Mouse (Mus musculus): ENCODE measurements around the gene Ggta1. TPM values are rescaled to one million over a fixed set of nuclear protein-coding genes. Genes with fewer than 3 reads are reported as not detected.

Ggta1 gene
- total and polyA plus RNA-seq, 2 experiments, result 1.3 to 3.5 TPM

DNA sequence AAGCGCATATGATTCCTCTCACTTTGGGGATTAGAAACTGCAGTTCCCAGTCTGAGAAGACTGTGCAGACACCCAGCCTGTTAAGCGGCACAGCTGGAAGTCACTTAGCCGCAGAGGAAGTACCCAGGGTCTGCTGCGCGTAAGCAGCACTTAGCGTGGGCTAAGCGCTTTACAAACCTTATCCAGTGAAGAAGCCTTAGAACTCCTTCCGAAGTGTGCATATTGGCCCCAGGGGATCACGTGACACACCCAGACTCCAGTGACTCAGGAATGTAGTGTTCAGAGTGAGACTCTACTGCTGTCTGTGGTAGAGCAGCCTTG, 44.1 kb upstream of the Ggta1 start:
- DNase-seq (ENCODE audit: extremely low read depth, low read depth, low spot score), result no peak
- no peak overlapping the region for H3K9ac ChIP-seq (ENCODE audit: low read depth, low read length)
- no peaks in the 10 kb centered on the region for H3K79me2 ChIP-seq (ENCODE audit: control insufficient read depth, insufficient read depth, low read length)
- no peak overlapping the region for H3K4me3 ChIP-seq (ENCODE audit: insufficient read depth, low read depth, low read length)
- 79% methylated on average over 9 of the region's 9 CpGs for WGBS
- TF ChIP-seq POLR2A (IDR thresholded peaks at IDR 0.05; ENCODE audit: extremely low read depth, insufficient read depth, low read length), result no peak
- TF ChIP-seq CTCF (IDR thresholded peaks at IDR 0.05; ENCODE audit: low read depth, low read length), result no peak
- peaks cover 11% of the 10 kb centered on the region for H3K4me1 ChIP-seq (ENCODE audit: control insufficient read depth, insufficient read depth, low read length)
- H3K36me3 ChIP-seq (ENCODE audit: control insufficient read depth, insufficient read depth, low read length), result no peaks in the 10 kb centered on the region
- H3K27ac ChIP-seq (replicated peaks; ENCODE audit: insufficient read depth, low read depth, low read length), result no peak overlapping the region
- no peaks in the 10 kb centered on the region for H3K27me3 ChIP-seq (ENCODE audit: control insufficient read depth, insufficient read depth, low read length)

DNA sequence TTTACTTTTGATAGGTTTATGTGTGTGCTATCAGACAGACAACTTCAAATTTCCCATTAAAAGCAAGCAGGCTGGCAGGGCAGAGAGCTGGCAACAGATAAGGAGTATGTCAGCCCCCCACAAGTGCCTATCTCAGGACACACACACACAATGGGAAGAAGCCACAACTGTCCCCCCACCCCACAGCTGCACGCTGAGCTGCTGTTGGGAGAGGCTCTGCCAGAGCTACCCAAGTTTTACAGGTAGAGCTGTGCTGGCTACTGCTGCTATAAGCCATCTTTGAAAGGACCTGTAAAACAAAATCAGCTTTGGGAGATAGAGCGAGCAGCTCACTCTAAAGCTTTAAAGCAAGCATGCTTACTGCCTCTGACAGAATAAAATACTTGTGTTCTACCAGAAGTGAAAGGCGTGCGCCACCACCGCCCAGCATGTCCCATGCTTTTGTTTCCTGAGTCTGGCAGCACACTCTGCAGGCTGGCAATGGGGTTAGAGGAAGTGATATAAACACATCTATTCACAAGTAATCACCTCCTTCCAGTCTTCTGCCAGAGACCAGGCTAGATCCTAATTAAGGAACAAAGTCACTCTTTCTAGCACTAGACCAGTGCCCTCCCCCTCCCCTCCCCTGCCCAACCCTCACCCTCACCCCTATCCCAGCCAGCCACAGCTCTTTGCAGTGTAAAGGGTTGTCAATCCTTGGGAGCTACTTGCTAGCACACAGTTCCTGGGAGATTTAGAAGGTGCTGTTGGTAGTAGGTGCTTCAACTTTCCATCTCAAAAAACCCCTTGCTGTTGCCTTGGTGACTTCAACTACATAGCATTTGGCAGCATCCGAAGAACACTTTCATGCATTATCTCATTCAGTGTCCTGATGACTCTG, 43.5 kb upstream of the Ggta1 start:
- no peak for DNase-seq (ENCODE audit: extremely low read depth, low read depth, low spot score)
- peaks cover 11% of the 10 kb centered on the region for H3K4me1 ChIP-seq (ENCODE audit: control insufficient read depth, insufficient read depth, low read length)
- no peak overlapping the region for H3K9ac ChIP-seq (ENCODE audit: low read depth, low read length)
- TF ChIP-seq CTCF (IDR thresholded peaks at IDR 0.05; ENCODE audit: low read depth, low read length), result no peak
- no peak for TF ChIP-seq POLR2A (IDR thresholded peaks at IDR 0.05; ENCODE audit: extremely low read depth, insufficient read depth, low read length)
- no peak overlapping the region for H3K4me3 ChIP-seq (ENCODE audit: insufficient read depth, low read depth, low read length)
- H3K27me3 ChIP-seq (ENCODE audit: control insufficient read depth, insufficient read depth, low read length), result no peaks in the 10 kb centered on the region
- no peaks in the 10 kb centered on the region for H3K36me3 ChIP-seq (ENCODE audit: control insufficient read depth, insufficient read depth, low read length)
- WGBS, result 85% methylated on average over 6 of the region's 6 CpGs
- H3K27ac ChIP-seq (replicated peaks; ENCODE audit: insufficient read depth, low read depth, low read length), result no peak overlapping the region
- no peaks in the 10 kb centered on the region for H3K79me2 ChIP-seq (ENCODE audit: control insufficient read depth, insufficient read depth, low read length)

DNA sequence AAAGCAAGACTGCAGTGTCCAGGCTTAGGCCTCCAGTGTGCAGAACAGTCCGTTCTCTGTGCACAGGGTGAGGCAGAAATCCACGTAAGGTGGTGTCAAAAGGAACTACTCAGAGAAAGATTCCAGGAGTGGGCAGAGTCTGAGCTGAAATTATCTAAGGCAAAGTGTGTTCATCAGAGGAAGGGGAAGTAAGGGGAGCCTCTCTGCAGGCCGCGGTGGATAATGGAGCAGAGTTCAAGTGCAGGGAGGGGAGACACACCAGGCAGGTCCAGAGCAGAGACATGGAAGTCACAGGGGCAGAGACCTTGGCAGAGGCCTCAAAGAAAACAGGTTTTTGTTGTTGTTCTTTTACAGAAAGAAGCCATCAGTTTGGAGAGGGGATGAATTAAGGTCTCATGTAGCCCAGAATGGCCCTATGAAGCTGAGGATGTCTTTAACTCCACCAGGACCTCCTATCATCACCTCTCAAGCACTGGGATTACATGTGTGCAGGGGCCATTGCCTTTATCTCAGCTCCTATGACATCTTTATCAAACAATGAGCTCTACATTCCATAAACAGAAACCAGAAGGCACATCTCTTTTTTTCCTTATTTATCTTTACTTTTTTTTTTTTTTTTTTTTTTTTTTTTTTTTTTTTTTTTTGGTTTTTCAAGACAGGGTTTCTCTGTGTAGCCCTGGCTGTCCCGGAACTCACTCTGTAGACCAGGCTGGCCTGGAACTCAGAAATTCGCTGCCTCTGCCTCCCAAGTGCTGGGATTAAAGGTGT, 42.7 kb upstream of the Ggta1 start:
- Histone ChIP-seq H3K36me3 (ENCODE audit: control insufficient read depth, insufficient read depth, low read length) (no peaks in the 10 kb centered on the region), H3K27me3 (ENCODE audit: control insufficient read depth, insufficient read depth, low read length) (no peaks in the 10 kb centered on the region), H3K27ac (replicated peaks; ENCODE audit: insufficient read depth, low read depth, low read length) (no peak overlapping the region), H3K4me1 (ENCODE audit: control insufficient read depth, insufficient read depth, low read length) (peaks cover 11% of the 10 kb centered on the region), H3K4me3 (ENCODE audit: insufficient read depth, low read depth, low read length) (no peak overlapping the region), H3K9ac (ENCODE audit: low read depth, low read length) (no peak overlapping the region), H3K79me2 (ENCODE audit: control insufficient read depth, insufficient read depth, low read length) (no peaks in the 10 kb centered on the region)
- TF ChIP-seq POLR2A (IDR thresholded peaks at IDR 0.05; ENCODE audit: extremely low read depth, insufficient read depth, low read length), result no peak
- no peak for TF ChIP-seq CTCF (IDR thresholded peaks at IDR 0.05; ENCODE audit: low read depth, low read length)
- no peak for DNase-seq (ENCODE audit: extremely low read depth, low read depth, low spot score)
- 85% methylated on average over 6 of the region's 6 CpGs for WGBS

DNA sequence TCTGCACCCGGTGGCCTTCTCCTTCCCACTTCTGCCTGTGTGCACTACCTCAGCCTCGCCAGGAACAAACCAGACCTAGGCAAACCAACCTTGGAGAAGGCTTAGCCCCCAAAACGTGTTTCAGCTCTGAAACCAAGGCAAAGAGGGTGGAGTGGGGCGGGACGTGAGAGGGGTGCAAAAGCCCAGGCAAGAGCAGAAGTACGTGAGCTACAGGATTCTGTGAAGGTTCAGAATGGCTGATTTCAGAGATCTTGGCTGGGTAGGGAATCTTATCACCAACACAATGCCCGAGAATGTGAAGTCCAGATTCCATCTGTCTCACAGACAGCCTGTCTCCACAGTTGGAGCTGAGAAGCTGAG, 41.4 kb upstream of the Ggta1 start:
- no peaks in the 10 kb centered on the region for H3K36me3 ChIP-seq (ENCODE audit: control insufficient read depth, insufficient read depth, low read length)
- H3K79me2 ChIP-seq (ENCODE audit: control insufficient read depth, insufficient read depth, low read length), result no peaks in the 10 kb centered on the region
- peaks cover 11% of the 10 kb centered on the region for H3K4me1 ChIP-seq (ENCODE audit: control insufficient read depth, insufficient read depth, low read length)
- no peak overlapping the region for H3K27ac ChIP-seq (replicated peaks; ENCODE audit: insufficient read depth, low read depth, low read length)
- TF ChIP-seq CTCF (IDR thresholded peaks at IDR 0.05; ENCODE audit: low read depth, low read length) (no peak), POLR2A (IDR thresholded peaks at IDR 0.05; ENCODE audit: extremely low read depth, insufficient read depth, low read length) (no peak)
- no peak overlapping the region for H3K4me3 ChIP-seq (ENCODE audit: insufficient read depth, low read depth, low read length)
- no peak overlapping the region for H3K9ac ChIP-seq (ENCODE audit: low read depth, low read length)
- 82% methylated on average over 7 of the region's 7 CpGs for WGBS
- no peaks in the 10 kb centered on the region for H3K27me3 ChIP-seq (ENCODE audit: control insufficient read depth, insufficient read depth, low read length)
- DNase-seq (ENCODE audit: extremely low read depth, low read depth, low spot score), result no peak

DNA sequence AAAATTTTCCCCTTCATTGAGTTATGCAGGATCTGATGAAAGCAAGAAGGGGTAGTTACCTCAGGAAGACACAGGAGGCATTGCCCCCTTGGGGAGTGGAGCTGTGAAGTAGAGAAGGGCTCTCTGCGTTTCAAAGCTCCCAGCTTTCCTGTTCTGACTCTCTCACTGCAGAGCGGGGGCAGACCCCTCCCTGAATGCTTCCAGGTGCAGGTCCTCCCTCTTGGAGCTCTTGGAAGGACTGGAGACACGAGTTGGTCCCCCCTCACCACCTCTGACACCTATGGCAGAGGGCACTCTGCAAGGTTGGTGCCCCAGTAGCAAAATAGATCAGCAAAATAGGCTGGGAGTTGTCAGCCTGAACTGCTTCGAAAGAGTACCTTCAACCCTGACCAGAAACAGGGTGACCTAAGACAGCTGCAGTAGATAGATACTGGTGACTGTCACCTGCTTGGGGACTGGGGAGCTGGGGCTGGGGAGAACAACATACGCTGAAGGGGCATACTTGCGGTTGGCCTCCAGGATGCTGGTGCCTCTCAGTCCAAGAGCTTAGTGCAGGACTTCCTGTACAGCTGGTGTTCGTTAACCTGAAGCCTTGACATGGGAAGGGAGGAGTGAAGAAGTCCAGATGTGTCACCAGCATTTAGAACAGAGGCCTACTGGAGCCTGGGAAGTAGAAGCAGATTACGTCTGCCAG, 40.8 kb upstream of the Ggta1 start:
- Histone ChIP-seq H3K4me3 (ENCODE audit: insufficient read depth, low read depth, low read length) (no peak overlapping the region), H3K27me3 (ENCODE audit: control insufficient read depth, insufficient read depth, low read length) (no peaks in the 10 kb centered on the region), H3K27ac (replicated peaks; ENCODE audit: insufficient read depth, low read depth, low read length) (no peak overlapping the region), H3K9ac (ENCODE audit: low read depth, low read length) (no peak overlapping the region), H3K79me2 (ENCODE audit: control insufficient read depth, insufficient read depth, low read length) (no peaks in the 10 kb centered on the region), H3K36me3 (ENCODE audit: control insufficient read depth, insufficient read depth, low read length) (no peaks in the 10 kb centered on the region), H3K4me1 (ENCODE audit: control insufficient read depth, insufficient read depth, low read length) (peaks cover 7% of the 10 kb centered on the region)
- no peak for DNase-seq (ENCODE audit: extremely low read depth, low read depth, low spot score)
- no peak for TF ChIP-seq CTCF (IDR thresholded peaks at IDR 0.05; ENCODE audit: low read depth, low read length)
- no peak for TF ChIP-seq POLR2A (IDR thresholded peaks at IDR 0.05; ENCODE audit: extremely low read depth, insufficient read depth, low read length)
- WGBS, result 76% methylated on average over 8 of the region's 8 CpGs
